Mouse (Mus musculus) heart, embryonic 13.5 days (tissue): ENCODE measurements around the gene Olfr71. TPM values are rescaled to one million over a fixed set of nuclear protein-coding genes. Genes with fewer than 3 reads are reported as not detected.

Source experiments
- ATAC-seq: fragments of 200-750 bp; cut with Nextera tagmentation; 2 replicates; pipeline ENCODE4 v1.8.0; 2017; ENCODE audit warnings: moderate TSS enrichment; ENCODE audit not compliant: insufficient number of reproducible peaks, low FRiP score, low TSS enrichment; ENCODE audit errors: extremely low read depth
- H3K27ac ChIP-seq: fragments of 300-500 bp; sonication (generic); replicated peaks from 2 replicates; pipeline ENCODE4 v1.5.1; 2015; ENCODE audit warnings: moderate library complexity, mild to moderate bottlenecking, inconsistent platforms
- H3K27me3 ChIP-seq: fragments of 300-500 bp; sonication (generic); replicated peaks from 2 replicates; pipeline ENCODE4 v1.6.1; 2015; ENCODE audit warnings: mild to moderate bottlenecking, inconsistent platforms
- H3K36me3 ChIP-seq: fragments of 300-500 bp; sonication (generic); 2 replicates; pipeline ENCODE4 v1.6.1; 2015; ENCODE audit warnings: mild to moderate bottlenecking, inconsistent platforms
- H3K4me1 ChIP-seq: fragments of 300-500 bp; sonication (generic); 2 replicates; pipeline ENCODE4 v1.6.1; 2015; ENCODE audit warnings: inconsistent platforms
- H3K4me2 ChIP-seq: fragments of 300-500 bp; sonication (generic); 2 replicates; pipeline ENCODE4 v1.6.1; 2015; ENCODE audit warnings: inconsistent platforms, mild to moderate bottlenecking, moderate library complexity
- H3K4me3 ChIP-seq: fragments of 300-500 bp; sonication (generic); 2 replicates; pipeline ENCODE4 v1.5.1; 2015; ENCODE audit warnings: moderate library complexity, mild to moderate bottlenecking, inconsistent platforms
- H3K9ac ChIP-seq: fragments of 300-500 bp; sonication (generic); 2 replicates; pipeline ENCODE4 v1.6.1; 2015; ENCODE audit warnings: inconsistent platforms, mild to moderate bottlenecking, moderate library complexity
- H3K9me3 ChIP-seq: fragments of 300-500 bp; sonication (generic); 2 replicates; pipeline ENCODE4 v1.6.1; 2016; ENCODE audit warnings: inconsistent platforms
- WGBS: fragments of 180-500 bp; shearing (Covaris S2); methylation state at CpG from one replicate; pipeline ENCODE4 v1.1.7; 2015; ENCODE audit warnings: mixed read lengths; 5-methylcytosine and 5-hydroxymethylcytosine counted together
- polyA plus RNA-seq: library from polyadenylated mRNA; unstranded; fragments of >200 nt; fragmentation: Nextera tagmentation; extraction: Ambion mirVana; gene quantifications from 2 replicates; pipeline ENCODE4 v1.2.1, GENCODE M21; 2015

The Olfr71 gene
- not detected in 2 replicates for polyA plus RNA-seq

DNA sequence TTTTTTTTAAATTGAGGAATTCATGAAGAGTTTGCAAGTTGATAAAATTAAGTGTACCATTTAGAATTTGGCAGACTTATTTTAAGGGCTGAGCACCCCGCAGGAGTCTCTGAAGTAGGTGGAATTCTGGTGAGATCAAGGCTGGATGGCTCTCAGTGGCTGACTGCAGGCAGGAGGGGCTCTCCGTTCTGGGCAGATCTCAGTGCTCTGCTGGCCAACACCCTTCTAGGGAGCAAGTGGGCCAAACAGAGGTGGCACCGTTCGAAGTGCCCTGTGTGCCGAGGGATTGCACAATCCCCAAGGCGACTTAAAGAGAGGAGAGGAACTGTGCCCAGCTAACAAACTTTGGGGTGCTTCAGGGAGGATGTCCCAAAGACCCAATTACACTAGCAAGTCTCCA is at the start of gene Olfr71:
TSS of gene Olfr71 (minus strand) at position 387 of the 400 bp plus-strand sequence.
- Histone ChIP-seq H3K9me3 (no peaks in the 10 kb centered on the region), H3K36me3 (no peaks in the 10 kb centered on the region), H3K4me1 (peaks cover 20% of the 10 kb centered on the region), H3K27ac (peak within 1 kb of the TSS; percentile 70), H3K27me3 (0 out of 2 replicates have a peak, but pooled peaks cover 13% of the 10 kb centered on the region), H3K9ac (no peak within 1 kb of the TSS), H3K4me3 (no peak within 1 kb of the TSS), H3K4me2 (no peak within 1 kb of the TSS)
- ATAC-seq: no peak
- WGBS: 62% methylated on average over 6 of the region's 6 CpGs

DNA sequence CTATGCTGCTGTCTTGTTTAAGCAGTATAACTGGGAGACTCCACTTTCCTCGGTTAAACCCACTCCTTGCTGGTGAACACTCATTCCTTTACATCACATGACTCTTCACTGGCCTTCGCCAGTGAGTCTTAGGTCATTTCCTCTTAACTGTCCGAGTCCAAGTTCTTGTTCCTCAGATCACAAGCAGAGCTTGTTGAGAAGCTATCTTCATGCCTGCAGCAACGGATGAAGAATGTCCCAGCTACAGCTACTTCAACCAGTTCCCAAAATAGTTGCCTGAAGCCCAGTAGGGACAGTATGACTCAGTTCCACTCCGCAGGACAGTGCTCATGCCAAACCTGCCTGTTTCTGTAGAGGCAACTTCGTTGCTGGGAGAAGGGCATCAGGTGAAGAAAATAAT is 47.2 kb upstream of the Olfr71 start:
- H3K27me3 ChIP-seq: no peaks in the 10 kb centered on the region
- H3K9ac ChIP-seq: 0 out of 2 replicates have a peak overlapping the region, but pooled peaks have one; percentile 24
- no peaks in the 10 kb centered on the region for H3K9me3 ChIP-seq
- ATAC-seq: no peak
- WGBS: 26% methylated on average over 6 of the region's 6 CpGs
- peak overlapping the region; percentile 10; the same call in 1 of the 2 replicates for H3K4me2 ChIP-seq
- H3K4me3 ChIP-seq: no peak overlapping the region
- no peaks in the 10 kb centered on the region for H3K36me3 ChIP-seq
- peak overlapping the region; percentile 56 for H3K27ac ChIP-seq
- peaks cover 22% of the 10 kb centered on the region for H3K4me1 ChIP-seq

DNA sequence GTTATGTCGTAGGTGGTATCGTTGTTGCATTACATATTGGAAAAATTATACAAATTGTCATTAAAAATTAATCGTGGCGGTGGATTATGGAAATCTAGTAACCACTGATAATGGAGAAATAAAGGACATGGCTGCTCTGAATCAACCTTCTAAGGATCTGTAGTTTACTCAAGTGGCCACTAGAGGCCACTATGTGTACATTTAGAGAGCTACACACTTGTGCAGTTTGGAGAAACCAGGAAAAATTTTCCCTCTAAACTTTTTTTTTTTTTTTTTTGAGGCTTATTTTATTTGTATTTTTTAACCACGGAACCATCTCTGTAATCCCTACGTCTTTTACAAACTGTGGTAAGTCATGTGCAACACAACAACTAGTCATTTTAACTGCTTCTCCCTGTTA is 35.1 kb upstream of the Olfr71 start:
- H3K27ac ChIP-seq: no peak overlapping the region
- no peaks in the 10 kb centered on the region for H3K27me3 ChIP-seq
- peaks cover 7% of the 10 kb centered on the region for H3K4me1 ChIP-seq
- H3K4me3 ChIP-seq: no peak overlapping the region
- no peaks in the 10 kb centered on the region for H3K9me3 ChIP-seq
- 12% methylated on average over 6 of the region's 6 CpGs for WGBS
- no peak for ATAC-seq
- no peak overlapping the region for H3K4me2 ChIP-seq
- H3K36me3 ChIP-seq: no peaks in the 10 kb centered on the region
- no peak overlapping the region for H3K9ac ChIP-seq

DNA sequence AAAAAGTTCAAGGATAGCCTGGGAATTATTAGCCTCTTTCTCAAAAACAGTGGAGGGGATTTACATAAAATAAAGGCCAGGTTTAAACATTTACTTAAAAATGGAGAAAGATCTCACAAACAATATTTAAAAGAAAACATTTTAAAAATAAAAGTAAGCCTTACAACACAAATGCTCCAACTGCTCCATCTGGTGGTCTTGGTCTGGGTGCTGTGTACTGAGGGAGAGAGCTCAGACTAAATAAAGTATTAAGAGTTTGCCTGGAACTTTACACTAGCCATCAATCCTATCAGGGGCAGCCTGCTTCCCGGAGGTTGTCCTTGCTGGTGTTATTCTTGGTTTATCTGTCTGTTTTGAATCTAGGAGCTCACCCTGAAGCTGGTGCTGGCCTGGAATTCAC is 33.0 kb upstream of the Olfr71 start:
- no peak for ATAC-seq
- H3K4me2 ChIP-seq: no peak overlapping the region
- WGBS: 3% methylated on average over 1 of the region's 1 CpGs

DNA sequence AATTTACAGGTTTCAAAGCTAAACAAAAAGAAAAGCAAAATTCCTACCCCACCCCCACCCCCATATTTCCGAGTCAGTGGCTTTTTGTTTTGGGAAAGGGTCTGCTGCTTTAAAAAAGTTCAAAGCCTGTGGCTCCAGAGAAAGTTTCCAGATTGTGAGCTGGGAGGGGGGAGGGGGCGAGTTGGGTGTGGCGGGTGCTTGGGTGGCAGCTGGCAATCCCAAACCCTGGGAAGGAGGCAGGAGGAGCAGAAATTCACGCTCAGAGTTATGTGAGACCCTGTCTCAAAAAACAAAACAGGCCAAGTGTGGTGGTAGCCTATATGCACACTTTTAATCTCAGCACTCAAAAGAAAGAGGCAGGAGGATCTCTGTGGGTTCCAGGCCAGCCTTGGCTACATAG is 32.6 kb upstream of the Olfr71 start:
- Histone ChIP-seq H3K27me3 (no peaks in the 10 kb centered on the region), H3K9me3 (no peaks in the 10 kb centered on the region), H3K4me3 (no peak overlapping the region), H3K4me2 (no peak overlapping the region), H3K9ac (no peak overlapping the region), H3K27ac (no peak overlapping the region), H3K4me1 (peaks cover 7% of the 10 kb centered on the region), H3K36me3 (no peaks in the 10 kb centered on the region)
- ATAC-seq: no peak
- WGBS: 41% methylated on average over 4 of the region's 4 CpGs

More for the DNA sequence above, 33.0 kb upstream of the Olfr71 start:
- Histone ChIP-seq H3K9ac (0 out of 2 replicates have a peak overlapping the region, but pooled peaks have one; percentile 16), H3K36me3 (no peaks in the 10 kb centered on the region), H3K27me3 (no peaks in the 10 kb centered on the region), H3K4me1 (peaks cover 7% of the 10 kb centered on the region), H3K27ac (no peak overlapping the region), H3K4me3 (no peak overlapping the region), H3K9me3 (no peaks in the 10 kb centered on the region)

DNA sequence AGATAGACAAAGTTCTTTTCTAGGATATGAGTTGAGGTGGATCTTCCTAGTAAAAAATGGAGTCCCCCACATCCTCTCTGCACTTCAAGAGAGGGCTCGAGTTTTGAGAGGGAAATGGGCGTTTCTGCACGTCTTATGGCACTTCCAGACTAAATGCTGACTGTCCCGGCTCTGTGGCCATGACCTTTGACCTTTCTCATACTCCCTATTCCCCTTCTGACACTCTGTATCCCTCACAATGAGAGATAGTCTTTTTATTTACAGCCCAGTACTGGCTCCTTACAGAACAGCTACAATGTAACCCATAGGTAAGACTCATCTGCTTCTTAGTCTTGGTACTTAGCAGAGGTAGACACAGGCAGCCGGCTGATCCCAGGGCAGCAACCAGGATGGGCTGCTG is 31.5 kb upstream of the Olfr71 start:
- Histone ChIP-seq H3K9ac (no peak overlapping the region), H3K9me3 (no peaks in the 10 kb centered on the region), H3K27ac (no peak overlapping the region), H3K4me2 (no peak overlapping the region), H3K36me3 (no peaks in the 10 kb centered on the region), H3K4me3 (no peak overlapping the region), H3K27me3 (no peaks in the 10 kb centered on the region), H3K4me1 (no peaks in the 10 kb centered on the region)
- no peak for ATAC-seq
- 64% methylated on average over 5 of the region's 5 CpGs for WGBS

DNA sequence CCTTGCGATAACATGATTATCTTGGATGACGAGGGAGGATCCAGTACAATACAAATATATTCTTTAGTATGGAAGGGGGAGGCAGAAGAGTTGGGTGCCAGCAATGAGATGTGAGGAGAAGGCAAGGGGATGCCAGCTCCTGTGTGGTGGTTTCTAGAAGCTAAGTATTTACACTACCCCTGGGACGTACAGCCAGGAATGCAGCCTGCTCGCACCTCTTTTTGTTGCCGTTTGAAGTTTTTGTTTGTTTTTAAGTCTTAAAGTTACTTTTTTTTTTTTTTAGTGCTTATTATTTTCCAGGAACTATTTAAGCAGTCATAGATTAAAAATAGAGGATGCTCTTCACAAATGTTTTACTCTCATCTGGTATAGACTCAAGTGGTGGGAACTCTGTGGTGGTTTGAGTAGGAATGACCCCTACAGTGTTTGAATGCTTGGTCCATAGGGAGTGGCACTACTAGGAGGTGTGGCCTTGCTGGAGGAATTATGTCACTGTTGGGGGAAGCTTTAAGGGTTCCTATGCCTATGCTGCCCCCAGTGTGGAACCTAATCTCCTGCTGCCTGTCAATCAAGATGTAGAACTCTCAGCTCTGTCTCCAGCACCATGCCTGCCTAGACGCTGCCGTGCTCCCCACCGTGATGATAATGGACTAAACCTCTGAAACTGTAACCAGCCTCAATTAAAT is 29.1 kb upstream of the Olfr71 start:
- no peaks in the 10 kb centered on the region for H3K36me3 ChIP-seq

DNA sequence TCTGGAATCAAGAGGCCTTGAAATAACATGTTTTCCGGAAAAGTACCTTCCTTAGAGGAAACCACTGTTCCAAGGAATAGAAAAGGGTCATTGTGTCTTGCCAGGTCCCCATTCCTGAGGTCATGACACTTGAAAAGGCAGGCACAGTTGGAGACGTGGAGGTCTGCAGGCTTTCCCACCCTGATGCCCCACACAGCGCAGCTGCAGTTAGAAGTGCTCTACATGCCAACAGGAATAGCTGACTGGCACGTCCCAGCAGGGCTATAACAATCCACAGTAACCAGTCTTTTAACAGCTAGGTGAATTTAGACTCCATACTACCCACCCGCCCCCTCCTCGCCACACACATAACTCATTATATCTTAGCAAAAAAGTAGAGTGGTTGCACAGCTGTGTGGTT is 27.1 kb upstream of the Olfr71 start:
- WGBS: 64% methylated on average over 6 of the region's 6 CpGs
- no peak for ATAC-seq
- H3K36me3 ChIP-seq: no peaks in the 10 kb centered on the region
- H3K4me1 ChIP-seq: peaks cover 16% of the 10 kb centered on the region
- H3K9ac ChIP-seq: no peak overlapping the region
- no peaks in the 10 kb centered on the region for H3K9me3 ChIP-seq
- no peak overlapping the region for H3K4me3 ChIP-seq
- H3K4me2 ChIP-seq: no peak overlapping the region
- no peaks in the 10 kb centered on the region for H3K27me3 ChIP-seq
- H3K27ac ChIP-seq: no peak overlapping the region

More for the DNA sequence above, 29.1 kb upstream of the Olfr71 start:
- WGBS: 52% methylated on average over 8 of the region's 8 CpGs
- no peak overlapping the region for H3K4me3 ChIP-seq
- H3K9me3 ChIP-seq: no peaks in the 10 kb centered on the region
- H3K4me1 ChIP-seq: no peaks in the 10 kb centered on the region
- ATAC-seq: no peak
- H3K4me2 ChIP-seq: no peak overlapping the region
- no peak overlapping the region for H3K27ac ChIP-seq
- no peaks in the 10 kb centered on the region for H3K27me3 ChIP-seq
- H3K9ac ChIP-seq: no peak overlapping the region

DNA sequence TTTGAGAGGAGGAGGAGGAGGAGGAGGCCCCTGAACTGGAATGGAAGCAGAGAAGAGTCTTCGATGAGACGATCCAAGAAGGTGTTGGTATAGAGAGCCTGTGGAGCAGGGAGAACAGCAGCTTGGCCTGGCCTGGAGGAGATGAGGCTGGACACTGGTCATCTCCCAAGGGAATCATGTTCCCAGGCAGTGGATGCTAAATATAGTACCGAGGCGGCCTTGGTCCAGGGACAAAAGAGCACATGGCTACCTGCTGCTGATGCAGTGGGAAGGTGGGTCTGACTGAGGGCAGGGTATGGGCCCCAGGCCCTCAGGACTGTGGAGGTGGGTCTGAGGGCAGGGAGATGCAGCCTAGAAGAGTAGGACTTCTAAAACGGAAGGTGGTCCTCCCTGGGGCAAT is 23.1 kb upstream of the Olfr71 start:
- ATAC-seq: no peak
- H3K36me3 ChIP-seq: no peaks in the 10 kb centered on the region
- no peak overlapping the region for H3K4me2 ChIP-seq
- H3K27ac ChIP-seq: no peak overlapping the region
- H3K27me3 ChIP-seq: no peaks in the 10 kb centered on the region
- H3K4me1 ChIP-seq: peaks cover 55% of the 10 kb centered on the region
- WGBS: 60% methylated on average over 5 of the region's 5 CpGs
- no peaks in the 10 kb centered on the region for H3K9me3 ChIP-seq
- no peak overlapping the region for H3K9ac ChIP-seq
- H3K4me3 ChIP-seq: no peak overlapping the region

DNA sequence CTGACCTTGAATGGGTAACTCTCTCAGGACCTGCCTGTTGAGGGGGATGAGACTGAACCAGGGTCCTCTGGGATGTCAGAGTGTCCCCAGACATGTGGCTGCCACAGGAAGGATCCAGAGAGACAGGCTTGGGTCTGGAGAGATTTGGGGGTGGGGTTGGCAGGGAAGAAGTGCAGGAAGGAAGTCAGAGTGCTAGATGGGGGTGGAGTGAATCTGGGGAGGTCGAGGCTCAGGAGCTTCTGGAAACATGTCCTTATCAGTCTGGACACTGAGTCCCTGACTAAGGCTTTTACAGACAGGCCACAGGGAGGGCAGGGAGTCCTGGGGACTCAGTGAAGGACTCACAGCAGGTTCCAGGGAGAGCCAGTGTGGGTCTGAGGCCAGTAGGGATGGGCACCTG is 22.1 kb upstream of the Olfr71 start:
- Histone ChIP-seq H3K27me3 (no peaks in the 10 kb centered on the region), H3K27ac (no peak overlapping the region), H3K36me3 (no peaks in the 10 kb centered on the region), H3K4me1 (peaks cover 66% of the 10 kb centered on the region), H3K4me2 (no peak overlapping the region), H3K9me3 (no peaks in the 10 kb centered on the region), H3K9ac (peak overlapping the region; percentile 56), H3K4me3 (no peak overlapping the region)
- 27% methylated on average over 1 of the region's 1 CpGs for WGBS
- ATAC-seq: no peak

DNA sequence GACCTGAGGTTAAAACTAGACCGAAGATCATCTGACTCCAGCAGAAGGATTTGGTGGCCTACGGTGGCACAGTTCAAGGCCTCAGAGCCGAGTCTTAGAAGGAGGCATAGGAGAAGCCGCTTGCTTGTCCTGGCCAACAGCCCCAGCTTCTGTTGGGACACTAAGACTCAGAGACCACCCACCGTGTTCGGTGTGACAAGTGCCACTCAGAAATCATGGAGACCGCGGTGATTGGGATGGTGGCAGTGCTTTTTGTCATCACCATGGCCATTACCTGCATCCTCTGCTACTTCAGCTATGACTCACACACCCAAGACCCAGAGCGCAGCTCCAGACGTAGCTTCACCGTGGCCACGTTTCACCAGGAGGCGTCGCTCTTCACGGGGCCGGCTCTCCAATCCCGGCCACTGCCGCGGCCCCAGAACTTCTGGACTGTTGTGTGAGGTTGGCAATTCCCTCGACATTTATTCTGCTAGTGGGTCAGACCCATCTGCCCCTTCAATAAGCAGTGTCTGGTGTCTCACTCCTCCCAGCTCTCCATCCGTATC is 20.8 kb upstream of the Olfr71 start:
- Histone ChIP-seq H3K4me3 (no peak overlapping the region), H3K27ac (peak overlapping the region; percentile 85), H3K4me1 (peaks cover 79% of the 10 kb centered on the region), H3K36me3 (no peaks in the 10 kb centered on the region), H3K9me3 (no peaks in the 10 kb centered on the region), H3K4me2 (peak overlapping the region; percentile 20; the same call in 1 of the 2 replicates), H3K27me3 (no peaks in the 10 kb centered on the region), H3K9ac (no peak overlapping the region)
- no peak for ATAC-seq
- 51% methylated on average over 21 of the region's 21 CpGs for WGBS
